Mouse (Mus musculus): Measurements from ENCODE around the gene Sbno1. TPM values are rescaled to one million over a fixed set of nuclear protein-coding genes. Genes with fewer than 3 reads are reported as not detected.

Gene Sbno1
- polyA plus RNA-seq, 2 experiments: 43.0 to 65.1 TPM

- Histone ChIP-seq H3K4me3 (replicated peaks; ENCODE audit: low read length) (no peak overlapping the region), H3K4me1 (ENCODE audit: control insufficient read depth, insufficient read depth, low read length) (no peaks in the 10 kb centered on the region), H3K36me3 (ENCODE audit: control insufficient read depth, insufficient read depth, low read length) (no peaks in the 10 kb centered on the region), H3K27me3 (ENCODE audit: control insufficient read depth, insufficient read depth, low read length) (no peaks in the 10 kb centered on the region), H3K4me2 (replicated peaks; ENCODE audit: low read depth, low read length, severe bottlenecking) (no peak overlapping the region), H3K9me3 (ENCODE audit: control insufficient read depth, low read length) (no peaks in the 10 kb centered on the region), H3K9ac (ENCODE audit: low read depth, low read length, severe bottlenecking) (no peak overlapping the region), H3K27ac (replicated peaks; ENCODE audit: low read depth, low read length) (no peak overlapping the region)
- no peak for TF ChIP-seq POLR2A (IDR thresholded peaks at IDR 0.05; ENCODE audit: borderline replicate concordance, extremely low read depth, insufficient read depth, insufficient read length)
- peak; percentile 78 for DNase-seq (ENCODE audit: low spot score)
- peak; percentile 84 for ATAC-seq (ENCODE audit: low FRiP score, low read depth)
These were observed 6.7 kb upstream of the Sbno1 start for GRCm38 (mm10) chr5:124432398-124433012.

GRCm38 (mm10) chr5:124426475-124427071, 772 bp upstream of the Sbno1 start:
- H3K9ac ChIP-seq (ENCODE audit: low read depth, low read length, severe bottlenecking): 0 out of 2 replicates have a peak overlapping the region, but pooled peaks have one; percentile 87
- H3K4me3 ChIP-seq (replicated peaks; ENCODE audit: low read length): peak overlapping the region; percentile 100
- H3K27me3 ChIP-seq (ENCODE audit: control insufficient read depth, insufficient read depth, low read length): no peaks in the 10 kb centered on the region
- H3K4me2 ChIP-seq (replicated peaks; ENCODE audit: low read depth, low read length, severe bottlenecking): peak overlapping the region; percentile 51
- WGBS: 83% methylated on average over 10 of the region's 10 CpGs
- DNase-seq (ENCODE audit: low spot score): no peak
- H3K4me1 ChIP-seq (ENCODE audit: control insufficient read depth, insufficient read depth, low read length): peaks cover 8% of the 10 kb centered on the region
- 0 out of 2 replicates have a peak, but pooled peaks cover 7% of the 10 kb centered on the region for H3K36me3 ChIP-seq (ENCODE audit: control insufficient read depth, insufficient read depth, low read length)
- no peak for TF ChIP-seq POLR2A (IDR thresholded peaks at IDR 0.05; ENCODE audit: borderline replicate concordance, extremely low read depth, insufficient read depth, insufficient read length)
- H3K9me3 ChIP-seq (ENCODE audit: control insufficient read depth, low read length): no peaks in the 10 kb centered on the region
- H3K27ac ChIP-seq (replicated peaks; ENCODE audit: low read depth, low read length): no peak overlapping the region
- no peak for ATAC-seq (ENCODE audit: low FRiP score, low read depth)

- no peaks in the 10 kb centered on the region for H3K9me3 ChIP-seq (ENCODE audit: control insufficient read depth, low read length)
- peaks cover 8% of the 10 kb centered on the region for H3K4me1 ChIP-seq (ENCODE audit: control insufficient read depth, insufficient read depth, low read length)
- H3K27me3 ChIP-seq (ENCODE audit: control insufficient read depth, insufficient read depth, low read length): no peaks in the 10 kb centered on the region
- under 1% methylated on average over 54 of the region's 63 CpGs for WGBS
- H3K4me2 ChIP-seq (replicated peaks; ENCODE audit: low read depth, low read length, severe bottlenecking): peak overlapping the region; percentile 93
- ATAC-seq (ENCODE audit: low FRiP score, low read depth) (peak; percentile 38), DNase-seq (ENCODE audit: low spot score) (no peak)
- 0 out of 2 replicates have a peak, but pooled peaks cover 8% of the 10 kb centered on the region for H3K36me3 ChIP-seq (ENCODE audit: control insufficient read depth, insufficient read depth, low read length)
- peak overlapping the region; percentile 100 for H3K4me3 ChIP-seq (replicated peaks; ENCODE audit: low read length)
- peak overlapping the region; percentile 87 for H3K9ac ChIP-seq (ENCODE audit: low read depth, low read length, severe bottlenecking)
- peak overlapping the region; percentile 73 for H3K27ac ChIP-seq (replicated peaks; ENCODE audit: low read depth, low read length)
- TF ChIP-seq POLR2A (IDR thresholded peaks at IDR 0.05; ENCODE audit: borderline replicate concordance, extremely low read depth, insufficient read depth, insufficient read length): no peak
These were observed 934 bp downstream of the Sbno1 start for GRCm38 (mm10) chr5:124424723-124425411.

GRCm38 (mm10) chr5:124424200-124424722, 1.5 kb downstream of the Sbno1 start:
- WGBS: 3% methylated on average over 14 of the region's 14 CpGs
- DNase-seq (ENCODE audit: low spot score): no peak
- H3K9ac ChIP-seq (ENCODE audit: low read depth, low read length, severe bottlenecking): peak overlapping the region; percentile 87
- peak overlapping the region; percentile 93 for H3K4me2 ChIP-seq (replicated peaks; ENCODE audit: low read depth, low read length, severe bottlenecking)
- H3K9me3 ChIP-seq (ENCODE audit: control insufficient read depth, low read length): no peaks in the 10 kb centered on the region
- H3K36me3 ChIP-seq (ENCODE audit: control insufficient read depth, insufficient read depth, low read length): 0 out of 2 replicates have a peak, but pooled peaks cover 9% of the 10 kb centered on the region
- H3K27ac ChIP-seq (replicated peaks; ENCODE audit: low read depth, low read length): no peak overlapping the region
- H3K4me1 ChIP-seq (ENCODE audit: control insufficient read depth, insufficient read depth, low read length): peaks cover 8% of the 10 kb centered on the region
- peak overlapping the region; percentile 100 for H3K4me3 ChIP-seq (replicated peaks; ENCODE audit: low read length)
- TF ChIP-seq POLR2A (IDR thresholded peaks at IDR 0.05; ENCODE audit: borderline replicate concordance, extremely low read depth, insufficient read depth, insufficient read length): no peak
- ATAC-seq (ENCODE audit: low FRiP score, low read depth): no peak
- no peaks in the 10 kb centered on the region for H3K27me3 ChIP-seq (ENCODE audit: control insufficient read depth, insufficient read depth, low read length)

- 90% methylated on average over 2 of the region's 2 CpGs for WGBS
- Histone ChIP-seq H3K4me1 (ENCODE audit: control insufficient read depth, insufficient read depth, low read length) (peaks cover 8% of the 10 kb centered on the region), H3K9ac (ENCODE audit: low read depth, low read length, severe bottlenecking) (no peak overlapping the region), H3K36me3 (ENCODE audit: control insufficient read depth, insufficient read depth, low read length) (0 out of 2 replicates have a peak, but pooled peaks cover 9% of the 10 kb centered on the region), H3K27ac (replicated peaks; ENCODE audit: low read depth, low read length) (no peak overlapping the region), H3K9me3 (ENCODE audit: control insufficient read depth, low read length) (no peaks in the 10 kb centered on the region), H3K4me2 (replicated peaks; ENCODE audit: low read depth, low read length, severe bottlenecking) (no peak overlapping the region), H3K27me3 (ENCODE audit: control insufficient read depth, insufficient read depth, low read length) (no peaks in the 10 kb centered on the region), H3K4me3 (replicated peaks; ENCODE audit: low read length) (no peak overlapping the region)
- DNase-seq (ENCODE audit: low spot score) (no peak), ATAC-seq (ENCODE audit: low FRiP score, low read depth) (no peak)
- TF ChIP-seq POLR2A (IDR thresholded peaks at IDR 0.05; ENCODE audit: borderline replicate concordance, extremely low read depth, insufficient read depth, insufficient read length): no peak
These were observed 4.0 kb downstream of the Sbno1 start for GRCm38 (mm10) chr5:124421786-124422185.

All from limb, embryonic 14.5 days (tissue).